Mouse (Mus musculus) heart, adult 2 months (tissue): ENCODE measurements at regions not wholly inside any gene's neighbourhood (a gene's known extent, or its start where the extent isn't known, plus 50 kb on each side); places are given as distances from the start of the nearest gene placed in this dataset.

Source experiments
- CTCF ChIP-seq: fragments of 200-600 bp; IDR thresholded peaks from 2 replicates; pipeline ENCODE4 v1.8.1; 2022; ENCODE audit warnings: antibody characterized with exemption, mild to moderate bottlenecking, moderate library complexity
- POLR2A ChIP-seq: fragments of 200-500 bp; IDR thresholded peaks from 2 replicates; pipeline ENCODE4 v1.6.1; 2011; ENCODE audit warnings: mild to moderate bottlenecking, low read depth, low read length, control low read depth; ENCODE audit not compliant: insufficient read depth

- TF ChIP-seq CTCF (no peak), POLR2A (no peak)
Observed at GRCm38 (mm10) chr6:31810602-31811512, 239.2 kb upstream of the 1700012A03Rik start.
